8 mouse cellular contexts compared by ENCODE assay signal in the genomic region with DNA sequence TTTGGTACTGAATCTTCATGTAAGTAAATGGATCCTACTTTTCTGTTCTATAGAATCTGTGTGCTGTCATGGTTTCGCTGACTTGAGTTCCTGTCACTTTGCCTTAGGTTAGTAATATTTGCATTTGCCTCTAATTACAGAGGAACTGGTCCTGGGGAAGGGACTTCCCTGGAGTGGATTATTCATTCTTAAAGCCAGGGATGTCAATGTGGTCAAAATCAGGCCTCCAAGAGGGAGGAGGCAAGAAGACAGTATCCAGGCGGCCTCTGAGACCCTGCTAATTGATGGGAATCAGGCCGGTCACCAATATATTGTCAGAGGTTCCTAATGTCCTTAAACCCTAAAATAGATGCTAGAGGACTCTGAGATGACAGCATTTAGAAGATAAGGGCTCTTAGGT. TPM values are rescaled to one million over a fixed set of nuclear protein-coding genes. Genes with fewer than 3 reads are reported as not detected.
DNase-seq lines count a peak whose midpoint lies in the region; ATAC-seq and TF ChIP-seq lines count a peak whose summit lies in the region.

No protein-coding gene starts in this region.

- H3K27me3 ChIP-seq in E14TG2a.4 (ENCODE audit: insufficient read depth, low read length) = no peaks in the 10 kb centered on the region; the same call in 1 of the 2 replicates
- H3K27me3 ChIP-seq in forebrain, embryonic 16.5 days (replicated peaks; ENCODE audit: control insufficient read depth, insufficient read depth, low read length) = no peaks in the 10 kb centered on the region
- no peaks in the 10 kb centered on the region for H3K27me3 ChIP-seq in midbrain, embryonic 10.5 days (ENCODE audit: low read depth, poor library complexity, severe bottlenecking)

- peak; percentile 43 for ATAC-seq in frontal cortex, adult (ENCODE audit: low TSS enrichment)
- ATAC-seq in forebrain, embryonic 16.5 days = peak; percentile 32

- peaks cover 8% of the 10 kb centered on the region; the same call in 1 of the 2 replicates for H3K4me1 ChIP-seq in E14TG2a.4 (replicated peaks; ENCODE audit: low read depth, low read length)
- peaks cover 21% of the 10 kb centered on the region for H3K4me1 ChIP-seq in forebrain, embryonic 16.5 days (replicated peaks; ENCODE audit: control insufficient read depth, insufficient read depth, low read length)
- peaks cover 36% of the 10 kb centered on the region for H3K4me1 ChIP-seq in midbrain, embryonic 10.5 days

- H3K9me3 ChIP-seq in E14TG2a.4 (ENCODE audit: low read length) = no peaks in the 10 kb centered on the region
- no peaks in the 10 kb centered on the region for H3K9me3 ChIP-seq in forebrain, embryonic 16.5 days (ENCODE audit: control insufficient read depth, low read length)
- H3K9me3 ChIP-seq in midbrain, embryonic 10.5 days (replicated peaks) = no peaks in the 10 kb centered on the region

- 22% methylated on average over 3 of the region's 3 CpGs for WGBS in forebrain, embryonic 16.5 days
- WGBS in midbrain, embryonic 10.5 days = 30% methylated on average over 3 of the region's 3 CpGs

- H3K36me3 ChIP-seq in E14TG2a.4 (ENCODE audit: insufficient read depth, low read length) = no peaks in the 10 kb centered on the region
- no peaks in the 10 kb centered on the region for H3K36me3 ChIP-seq in forebrain, embryonic 16.5 days (ENCODE audit: control insufficient read depth, insufficient read depth)
- no peaks in the 10 kb centered on the region for H3K36me3 ChIP-seq in midbrain, embryonic 10.5 days

- H3K27ac ChIP-seq in forebrain, embryonic 16.5 days (ENCODE audit: low read length) = peak overlapping the region; percentile 96
- peak overlapping the region; percentile 95 for H3K27ac ChIP-seq in midbrain, embryonic 10.5 days (replicated peaks)

- peak overlapping the region; percentile 88 for H3K9ac ChIP-seq in forebrain, embryonic 16.5 days (replicated peaks; ENCODE audit: low read depth, low read length)

- DNase-seq in frontal cortex, postnatal 14 days (ENCODE audit: low spot score in 2 of 2) = no peak
- peak; percentile 27 for DNase-seq in midbrain, embryonic 10.5 days (ENCODE audit: low spot score)
- DNase-seq in right cerebral cortex, postnatal 4 days = no peak
- no peak for DNase-seq in urinary bladder, postnatal 36 days (ENCODE audit: low spot score in 2 of 2)
- DNase-seq in adrenal gland, postnatal 25 days = no peak

- peak overlapping the region; percentile 63 for H3K4me3 ChIP-seq in E14TG2a.4 (replicated peaks; ENCODE audit: low read length)
- peak overlapping the region; percentile 67 for H3K4me3 ChIP-seq in forebrain, embryonic 16.5 days (replicated peaks; ENCODE audit: low read length)
- H3K4me3 ChIP-seq in midbrain, embryonic 10.5 days = peak overlapping the region; percentile 62

- no peak for TF ChIP-seq CTCF in E14TG2a.4 (conservative IDR thresholded peaks at IDR 0.05; ENCODE audit: low read length)

- H3K4me2 ChIP-seq in forebrain, embryonic 16.5 days (ENCODE audit: low read length) = peak overlapping the region; percentile 73

RNA-seq across cellular contexts. Expression of gene St7, which starts 56.9 kb away (rescaled TPM):
- 68.0 and 70.6 TPM in 2 replicates for polyA plus RNA-seq in forebrain, embryonic 16.5 days (2015; fragmentation: Nextera tagmentation; extraction: Ambion mirVana)
- polyA plus RNA-seq in midbrain, embryonic 10.5 days (2016; fragmentation: Nextera tagmentation; extraction: Ambion mirVana) = 23.8 and 31.3 TPM in 2 replicates
- 29.0 and 31.5 TPM in 2 replicates for total RNA-seq in adrenal gland, postnatal 25 days (2021)
